Mouse (Mus musculus): Measurements from ENCODE around the gene Cacng8.

GRCm38 (mm10) chr7:3384807-3385319 lies 5.6 kb upstream of the Cacng8 start:
- no peak for TF ChIP-seq POLR2A (IDR thresholded peaks at IDR 0.05; ENCODE audit: extremely low read depth, insufficient read depth, low read length)
- TF ChIP-seq CTCF (IDR thresholded peaks at IDR 0.05; ENCODE audit: low read depth, low read length): no peak

All from liver, adult 2 months (tissue).